Mouse (Mus musculus) midbrain, embryonic 15.5 days (tissue): ENCODE data around the gene Atad3a. TPM values are rescaled to one million over a fixed set of nuclear protein-coding genes. Genes with fewer than 3 reads are reported as not detected.

Experiments
- ATAC-seq: fragments of 200-750 bp; cut with Nextera tagmentation; replicated peaks from 2 replicates; pipeline ENCODE4 v1.8.0; 2017; ENCODE audit warnings: moderate TSS enrichment
- H3K27ac ChIP-seq: fragments of 300-500 bp; sonication (generic); 2 replicates; pipeline ENCODE4 v1.5.1; 2015; ENCODE audit warnings: mild to moderate bottlenecking, inconsistent platforms
- H3K27me3 ChIP-seq: fragments of 300-500 bp; sonication (generic); replicated peaks from 2 replicates; pipeline ENCODE4 v1.6.1; 2015; ENCODE audit warnings: inconsistent platforms
- H3K36me3 ChIP-seq: fragments of 300-500 bp; sonication (generic); replicated peaks from 2 replicates; pipeline ENCODE4 v1.6.1; 2015; ENCODE audit warnings: inconsistent platforms
- H3K4me1 ChIP-seq: fragments of 300-500 bp; sonication (generic); 2 replicates; pipeline ENCODE4 v1.6.1; 2015; ENCODE audit warnings: inconsistent platforms
- H3K4me2 ChIP-seq: fragments of 300-500 bp; sonication (generic); 2 replicates; pipeline ENCODE4 v1.6.1; 2015; ENCODE audit warnings: inconsistent platforms, mild to moderate bottlenecking, moderate library complexity
- H3K4me3 ChIP-seq: fragments of 300-500 bp; sonication (generic); 2 replicates; pipeline ENCODE4 v1.5.1; 2015; ENCODE audit warnings: mild to moderate bottlenecking, inconsistent platforms
- H3K9ac ChIP-seq: fragments of 300-500 bp; sonication (generic); 2 replicates; pipeline ENCODE4 v1.6.1; 2015; ENCODE audit warnings: mild to moderate bottlenecking, inconsistent platforms
- H3K9me3 ChIP-seq: fragments of 300-500 bp; sonication (generic); 2 replicates; pipeline ENCODE4 v1.6.1; 2016; ENCODE audit warnings: inconsistent platforms
- WGBS: fragments of 180-500 bp; shearing (Covaris S2); methylation state at CpG from one replicate; pipeline ENCODE4 v1.1.7; 2015; ENCODE audit warnings: mixed read lengths; 5-methylcytosine and 5-hydroxymethylcytosine counted together
- polyA plus RNA-seq: library from polyadenylated mRNA; unstranded; fragments of >200 nt; fragmentation: Nextera tagmentation; extraction: Ambion mirVana; gene quantifications from 2 replicates; pipeline ENCODE4 v1.2.1, GENCODE M21; 2015

Gene Atad3a
- polyA plus RNA-seq, 1 experiment from 2014 or later = 99.2 TPM

DNA sequence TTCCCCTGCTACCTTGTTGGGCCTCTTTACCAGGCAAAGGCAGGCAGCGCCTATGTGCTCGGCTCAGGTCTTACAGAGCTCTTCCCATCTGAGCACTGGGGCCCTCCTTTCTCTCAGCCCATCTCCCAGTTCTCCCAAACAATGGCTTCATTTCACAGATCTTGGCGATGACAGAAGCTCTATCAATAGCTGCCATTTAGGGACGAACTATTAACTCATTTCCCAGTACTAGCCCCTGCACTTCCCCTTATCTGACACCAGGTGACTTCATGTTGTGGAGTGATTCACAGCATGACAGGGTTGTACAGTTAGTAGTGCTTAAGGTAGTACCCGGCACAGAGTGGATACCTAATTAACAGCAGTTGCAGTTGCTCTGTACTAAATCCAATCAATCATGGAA lies 24.9 kb upstream of the Atad3a start, which contains the start of gene Tmem88b:
TSS of gene Tmem88b (minus strand) at position 56 of the 400 bp plus-strand sequence.
- no peak for ATAC-seq
- peak within 1 kb of the TSS; percentile 95 for H3K27ac ChIP-seq
- peak within 1 kb of the TSS; percentile 79 for H3K4me2 ChIP-seq
- no peak within 1 kb of the TSS for H3K9ac ChIP-seq
- H3K4me1 ChIP-seq = peaks cover 17% of the 10 kb centered on the region
- H3K27me3 ChIP-seq = no peaks in the 10 kb centered on the region
- H3K4me3 ChIP-seq = peak within 1 kb of the TSS; percentile 69
- no peaks in the 10 kb centered on the region for H3K36me3 ChIP-seq
- no peaks in the 10 kb centered on the region for H3K9me3 ChIP-seq
- 67% methylated on average over 5 of the region's 5 CpGs for WGBS

DNA sequence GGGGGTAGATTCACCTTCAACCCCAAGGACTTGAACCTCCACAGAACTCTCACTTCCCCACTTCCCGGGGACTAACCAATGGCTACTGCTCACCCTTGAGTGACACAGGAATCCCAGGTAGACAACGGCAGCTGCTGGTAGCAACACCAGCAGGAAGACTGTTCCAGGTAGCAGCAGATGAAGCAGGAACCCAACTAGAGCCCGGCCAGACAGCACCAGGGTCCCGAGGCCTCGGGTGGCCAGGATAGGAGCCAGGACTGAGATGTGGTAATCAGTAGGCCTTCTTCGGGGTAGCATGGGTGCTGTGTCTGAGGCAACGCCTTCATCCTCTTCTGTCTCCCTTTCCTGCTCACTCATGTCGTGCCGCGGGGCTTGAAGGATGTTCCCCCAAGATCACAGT lies 24.4 kb upstream of the Atad3a start:
- Histone ChIP-seq H3K4me1 (peaks cover 17% of the 10 kb centered on the region), H3K4me2 (peak overlapping the region; percentile 79; the same call in 1 of the 2 replicates), H3K9me3 (no peaks in the 10 kb centered on the region), H3K27me3 (no peaks in the 10 kb centered on the region), H3K9ac (no peak overlapping the region), H3K36me3 (no peaks in the 10 kb centered on the region), H3K4me3 (no peak overlapping the region), H3K27ac (no peak overlapping the region)
- no peak for ATAC-seq
- WGBS = 73% methylated on average over 10 of the region's 10 CpGs

DNA sequence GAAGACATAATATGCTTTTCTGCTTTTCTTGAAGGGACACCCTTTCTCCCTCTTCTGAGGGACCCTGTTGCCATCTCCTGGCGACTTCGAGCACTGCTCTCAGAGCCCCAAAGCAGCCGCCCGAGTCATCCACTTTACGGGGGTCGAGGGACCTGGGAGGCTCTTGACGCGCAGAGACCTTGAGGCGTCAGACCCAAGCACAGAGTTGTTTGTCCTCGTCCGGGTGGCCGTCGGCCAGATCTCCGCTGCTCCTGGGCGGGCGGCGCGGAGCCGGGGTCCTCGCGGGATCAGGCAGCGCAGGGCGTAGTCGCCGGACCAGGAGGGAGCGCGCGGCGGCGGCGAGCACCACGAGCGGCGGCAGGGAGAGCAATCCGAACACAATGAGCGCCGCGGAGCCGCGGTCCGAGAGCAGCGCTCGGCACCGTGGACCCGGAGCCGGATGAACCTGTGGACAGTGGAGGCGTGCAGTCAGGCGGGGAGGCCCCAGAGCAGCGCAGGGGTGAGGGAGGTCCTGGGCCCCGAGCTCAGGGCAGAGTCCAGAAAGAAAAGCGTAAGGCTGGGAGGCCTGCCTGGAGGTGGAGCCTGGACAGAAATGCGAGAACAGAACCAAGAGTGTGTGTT lies 23.3 kb upstream of the Atad3a start:
- H3K4me2 ChIP-seq = peak overlapping the region; percentile 79
- peak overlapping the region; percentile 87 for H3K9ac ChIP-seq
- no peaks in the 10 kb centered on the region for H3K36me3 ChIP-seq
- under 1% methylated on average over 52 of the region's 52 CpGs for WGBS
- no peaks in the 10 kb centered on the region for H3K27me3 ChIP-seq
- ATAC-seq = peak; percentile 90
- H3K4me3 ChIP-seq = peak overlapping the region; percentile 69
- H3K9me3 ChIP-seq = no peaks in the 10 kb centered on the region
- H3K4me1 ChIP-seq = peaks cover 17% of the 10 kb centered on the region
- H3K27ac ChIP-seq = peak overlapping the region; percentile 95

DNA sequence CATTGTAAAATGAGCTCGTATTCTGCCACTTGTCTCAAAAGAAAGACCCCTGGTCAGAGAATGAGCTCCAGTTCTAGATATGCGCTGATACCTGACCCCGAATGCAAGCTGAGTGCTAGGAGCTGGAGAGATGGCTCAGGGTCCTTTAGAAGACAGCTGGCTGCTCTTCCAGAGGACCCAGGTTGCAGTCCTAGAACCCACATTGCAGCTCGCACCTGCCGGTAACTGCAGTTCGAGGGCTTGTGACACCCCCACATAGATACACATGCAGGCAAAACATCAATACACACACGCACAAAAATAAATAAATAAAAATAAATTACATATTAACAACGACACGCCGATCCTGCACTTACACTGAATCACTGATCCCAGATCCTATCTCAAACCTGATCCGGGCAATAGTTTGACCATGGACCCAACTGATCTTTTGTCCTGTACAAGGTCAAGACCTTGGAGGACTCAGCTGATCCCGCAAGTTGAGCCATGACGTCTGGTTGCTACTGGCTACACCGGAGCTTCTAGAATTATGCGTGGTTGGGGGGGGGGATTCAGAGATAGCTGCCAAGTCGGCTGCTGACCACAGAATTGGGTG lies 22.7 kb upstream of the Atad3a start:
- peak overlapping the region; percentile 87 for H3K9ac ChIP-seq
- peaks cover 17% of the 10 kb centered on the region for H3K4me1 ChIP-seq
- no peaks in the 10 kb centered on the region for H3K27me3 ChIP-seq
- no peaks in the 10 kb centered on the region for H3K9me3 ChIP-seq
- peak overlapping the region; percentile 79 for H3K4me2 ChIP-seq
- H3K27ac ChIP-seq = peak overlapping the region; percentile 95
- H3K36me3 ChIP-seq = no peaks in the 10 kb centered on the region
- WGBS = 33% methylated on average over 16 of the region's 16 CpGs
- H3K4me3 ChIP-seq = peak overlapping the region; percentile 69
- ATAC-seq = peak; percentile 3

DNA sequence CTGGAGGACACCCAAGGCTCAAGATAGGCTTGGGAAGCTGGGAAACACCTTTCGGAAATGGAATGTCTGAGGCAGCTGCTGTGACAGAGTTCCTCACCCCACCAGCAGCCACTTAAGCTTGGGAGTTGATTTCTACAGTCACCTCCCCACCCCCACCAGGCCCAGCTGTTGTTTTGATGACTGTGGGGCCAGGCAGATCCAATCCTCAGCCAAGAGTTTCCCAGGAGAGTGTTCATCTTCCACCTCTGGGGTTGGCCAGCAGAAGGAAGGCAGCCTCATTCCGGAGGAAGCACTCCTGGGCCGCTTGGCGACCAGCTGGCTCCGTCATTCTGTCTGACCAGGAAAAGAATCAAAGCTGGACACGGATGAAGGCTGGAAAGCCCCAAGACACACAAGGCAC lies 20.0 kb upstream of the Atad3a start:
- Histone ChIP-seq H3K4me2 (no peak overlapping the region), H3K36me3 (no peaks in the 10 kb centered on the region), H3K4me1 (peaks cover 17% of the 10 kb centered on the region), H3K4me3 (no peak overlapping the region), H3K9me3 (no peaks in the 10 kb centered on the region), H3K27me3 (no peaks in the 10 kb centered on the region), H3K9ac (no peak overlapping the region), H3K27ac (no peak overlapping the region)
- 31% methylated on average over 6 of the region's 6 CpGs for WGBS
- ATAC-seq = no peak

DNA sequence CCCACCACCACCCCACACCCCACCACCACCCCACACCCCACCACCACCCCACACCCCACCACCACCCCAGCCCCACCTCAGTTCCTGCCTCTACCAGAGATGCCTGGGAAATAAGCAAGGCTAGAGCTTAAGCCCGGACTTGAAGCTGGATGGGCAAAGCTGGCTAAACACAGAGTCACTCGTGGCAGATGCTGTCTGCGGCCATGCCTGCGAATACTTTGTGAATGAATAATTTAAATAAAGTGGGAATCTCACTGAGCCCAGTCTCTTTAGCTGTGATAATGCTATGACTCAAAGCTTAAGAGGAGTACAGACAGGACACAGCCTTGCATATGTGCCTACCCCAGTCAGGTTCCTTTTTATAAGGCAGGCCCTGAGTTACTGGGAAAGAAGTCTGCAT lies 18.6 kb upstream of the Atad3a start:
- Histone ChIP-seq H3K27ac (no peak overlapping the region), H3K4me3 (no peak overlapping the region), H3K36me3 (no peaks in the 10 kb centered on the region), H3K9me3 (no peaks in the 10 kb centered on the region), H3K9ac (no peak overlapping the region), H3K4me2 (no peak overlapping the region), H3K4me1 (peaks cover 19% of the 10 kb centered on the region), H3K27me3 (no peaks in the 10 kb centered on the region; the same call in 1 of the 2 replicates)
- no peak for ATAC-seq
- 75% methylated on average over 4 of the region's 4 CpGs for WGBS

DNA sequence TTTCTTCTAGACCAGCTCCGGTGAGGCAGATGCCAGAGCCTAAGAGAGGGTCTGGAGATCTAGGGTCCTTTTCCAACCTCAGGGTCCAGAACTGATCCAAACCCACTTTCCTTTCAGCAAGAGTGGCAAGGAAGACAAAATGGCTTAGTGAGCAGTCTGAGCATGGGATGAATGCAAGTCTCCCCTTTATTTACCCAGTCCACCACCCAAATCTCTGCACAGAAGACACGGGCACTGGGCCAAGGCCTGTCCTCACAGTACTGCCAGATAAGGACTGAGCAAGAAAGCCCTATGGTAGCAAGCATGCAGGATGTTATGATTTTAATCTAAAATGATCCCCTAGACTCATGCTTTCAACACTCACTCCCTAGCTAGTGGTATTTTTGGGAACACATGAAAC lies 16.9 kb upstream of the Atad3a start:
- Histone ChIP-seq H3K4me2 (no peak overlapping the region), H3K9me3 (no peaks in the 10 kb centered on the region), H3K9ac (no peak overlapping the region), H3K36me3 (no peaks in the 10 kb centered on the region), H3K27ac (no peak overlapping the region), H3K27me3 (peaks cover 8% of the 10 kb centered on the region), H3K4me3 (no peak overlapping the region), H3K4me1 (peaks cover 21% of the 10 kb centered on the region)
- WGBS = 86% methylated on average over 2 of the region's 2 CpGs
- ATAC-seq = no peak

DNA sequence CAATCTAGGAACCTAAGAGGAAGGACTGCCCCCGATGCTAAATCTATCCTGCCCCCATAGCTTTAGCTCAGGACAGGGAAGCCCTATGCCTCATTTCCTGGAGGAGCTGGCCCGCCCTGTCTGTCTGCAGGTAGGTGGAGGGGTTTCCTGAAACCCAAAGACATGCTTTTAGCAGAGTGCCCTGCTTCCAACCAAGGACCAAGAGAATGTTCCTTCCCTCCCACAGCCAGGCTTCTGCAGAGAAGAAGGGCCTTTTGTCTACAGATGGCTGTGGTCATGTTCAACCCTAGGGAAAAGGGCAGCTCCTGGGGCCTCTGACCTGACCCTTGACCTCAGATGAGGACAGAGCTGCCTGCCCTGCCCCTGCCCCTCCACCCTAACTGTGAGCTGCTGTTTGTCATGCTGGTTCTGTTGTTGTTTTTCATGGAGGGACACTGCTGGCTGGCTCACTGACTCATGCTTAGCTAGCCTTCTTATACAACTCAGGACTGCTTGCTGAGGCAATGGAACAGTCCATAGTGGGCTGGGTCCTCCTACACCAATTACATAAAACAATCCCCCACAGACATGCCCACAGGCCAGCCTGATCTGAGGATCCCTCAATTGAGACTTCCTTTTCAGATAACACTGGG lies 15.9 kb upstream of the Atad3a start:
- no peaks in the 10 kb centered on the region for H3K9me3 ChIP-seq
- no peak overlapping the region for H3K4me2 ChIP-seq
- peak overlapping the region; percentile 22; the same call in 1 of the 2 replicates for H3K27ac ChIP-seq
- ATAC-seq = no peak
- WGBS = 33% methylated on average over 2 of the region's 2 CpGs
- no peaks in the 10 kb centered on the region for H3K36me3 ChIP-seq
- peaks cover 21% of the 10 kb centered on the region for H3K4me1 ChIP-seq
- H3K27me3 ChIP-seq = peaks cover 17% of the 10 kb centered on the region
- H3K9ac ChIP-seq = no peak overlapping the region
- no peak overlapping the region for H3K4me3 ChIP-seq

DNA sequence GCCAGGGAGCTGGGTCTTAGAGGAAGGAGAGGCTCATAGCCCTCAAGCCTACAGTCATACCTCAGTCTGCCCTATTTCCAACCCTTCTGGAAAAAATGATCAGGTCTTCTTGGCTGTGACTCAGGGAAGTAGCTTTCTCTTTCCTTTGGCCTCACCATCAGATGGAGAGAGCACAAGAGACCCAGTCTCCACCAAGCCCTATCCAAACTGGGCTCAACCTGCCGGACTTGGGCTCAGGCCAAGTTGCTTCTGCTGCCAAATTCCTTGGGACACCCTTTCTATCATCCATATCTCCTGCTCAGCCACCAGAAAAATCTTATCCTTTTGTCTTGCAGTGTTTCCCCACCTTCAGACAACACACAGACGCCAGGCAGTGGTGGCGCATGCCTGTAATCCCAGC lies 15.0 kb upstream of the Atad3a start:
- Histone ChIP-seq H3K9ac (0 out of 2 replicates have a peak overlapping the region, but pooled peaks have one; percentile 33), H3K4me1 (peaks cover 21% of the 10 kb centered on the region), H3K4me3 (no peak overlapping the region), H3K4me2 (no peak overlapping the region), H3K9me3 (no peaks in the 10 kb centered on the region), H3K27me3 (peaks cover 20% of the 10 kb centered on the region), H3K36me3 (no peaks in the 10 kb centered on the region), H3K27ac (0 out of 2 replicates have a peak overlapping the region, but pooled peaks have one; percentile 65)
- ATAC-seq = no peak
- 83% methylated on average over 3 of the region's 3 CpGs for WGBS

DNA sequence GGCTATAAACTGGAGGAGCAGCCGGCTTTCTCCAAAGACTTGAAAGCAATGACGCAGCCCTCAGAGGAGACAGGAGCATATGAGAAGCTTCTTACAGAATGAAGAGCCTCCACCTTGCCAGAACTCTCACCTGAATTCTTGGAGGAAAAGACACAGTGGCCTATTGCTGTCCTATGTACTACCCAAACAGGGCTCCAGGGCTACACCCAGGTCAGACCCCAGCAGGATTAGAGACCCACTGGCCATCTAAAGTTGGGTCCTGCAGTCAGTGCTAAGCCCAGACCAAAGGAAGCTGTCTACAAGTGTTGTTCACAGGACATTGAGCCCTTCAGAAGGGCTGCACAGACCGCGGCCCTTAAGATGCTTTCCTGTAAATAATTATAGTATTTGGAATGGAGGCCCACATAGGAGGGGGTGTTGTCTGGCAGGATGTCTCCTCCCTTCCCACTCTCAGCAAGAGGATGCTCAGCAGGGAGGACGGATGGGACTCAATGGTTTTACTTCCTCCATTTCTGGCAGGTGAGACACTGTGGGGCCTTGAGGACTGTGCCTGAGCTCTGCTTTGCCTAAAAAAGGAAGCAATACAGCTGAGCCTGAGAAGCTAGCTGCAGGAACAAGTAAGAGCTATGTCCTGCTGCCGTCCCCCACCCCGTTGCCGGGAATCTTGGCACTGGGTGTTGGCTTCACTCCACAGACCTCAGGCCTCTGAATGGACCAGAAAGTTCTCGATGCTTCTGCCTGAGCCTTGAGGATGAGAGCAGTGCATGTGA lies 14.3 kb upstream of the Atad3a start:
- Histone ChIP-seq H3K36me3 (no peaks in the 10 kb centered on the region), H3K9me3 (no peaks in the 10 kb centered on the region), H3K4me1 (peaks cover 28% of the 10 kb centered on the region), H3K27me3 (peaks cover 20% of the 10 kb centered on the region), H3K27ac (peak overlapping the region; percentile 65), H3K9ac (peak overlapping the region; percentile 33), H3K4me3 (peak overlapping the region; percentile 44), H3K4me2 (peak overlapping the region; percentile 80)
- ATAC-seq = peak; percentile 11; the same call in 1 of the 2 replicates
- WGBS = 58% methylated on average over 9 of the region's 9 CpGs

DNA sequence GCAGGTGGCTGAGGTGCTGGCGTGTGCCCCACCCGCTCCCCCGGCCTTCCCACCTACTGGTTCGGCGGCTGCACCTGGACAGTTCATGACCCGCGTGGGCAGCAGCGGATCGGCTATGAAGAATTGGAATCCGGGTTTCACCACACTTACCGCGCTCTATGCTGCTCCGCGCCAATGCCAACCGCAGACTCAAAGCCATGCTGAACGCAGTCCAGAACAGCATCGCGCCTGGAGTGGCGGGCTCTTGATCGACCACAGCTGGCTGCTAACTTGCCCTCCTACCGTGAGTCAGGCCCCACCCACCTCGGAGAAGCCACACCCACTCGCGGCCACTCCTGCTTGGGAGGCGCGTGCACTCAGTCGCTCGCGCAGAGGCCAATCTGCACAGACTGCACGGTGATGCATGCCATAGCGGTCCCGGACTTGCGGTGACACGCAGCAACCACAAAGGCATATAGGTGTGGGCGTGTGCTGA lies 13.4 kb upstream of the Atad3a start, which contains the start of gene Vwa1:
TSS of gene Vwa1 (minus strand) at position 419 of the 475 bp plus-strand sequence.
- WGBS = under 1% methylated on average over 35 of the region's 35 CpGs
- peaks cover 36% of the 10 kb centered on the region for H3K4me1 ChIP-seq
- peak within 1 kb of the TSS; percentile 33 for H3K9ac ChIP-seq
- peak within 1 kb of the TSS; percentile 80 for H3K4me2 ChIP-seq
- H3K27ac ChIP-seq = peak within 1 kb of the TSS; percentile 65
- peak within 1 kb of the TSS; percentile 44 for H3K4me3 ChIP-seq
- no peaks in the 10 kb centered on the region for H3K9me3 ChIP-seq
- H3K36me3 ChIP-seq = no peaks in the 10 kb centered on the region
- peaks cover 20% of the 10 kb centered on the region for H3K27me3 ChIP-seq
- peak; percentile 84 for ATAC-seq
